Mouse (Mus musculus) left cerebral cortex, adult 11 months (tissue): ENCODE results near the gene Gm8947.
"Not testable (repeated sequence)": the region's sequence is repeated elsewhere in the genome, so short reads cannot be mapped to it uniquely, and the experiment has no call there.

Source experiments
- DNase-seq: peaks from one replicate; pipeline ENCODE4 v3.0.0; 2022; ENCODE audit warnings: low spot score

The Gm8947 gene

GRCm38 (mm10) chr1:151192075-151192474, at the start of gene Gm8947:
TSS of gene Gm8947 (plus strand) at chr1:151192376.
- not testable (repeated sequence) for DNase-seq

GRCm38 (mm10) chr1:151144471-151145146, 47.6 kb upstream of the Gm8947 start:
- no peak for DNase-seq

GRCm38 (mm10) chr1:151147801-151148200, 44.4 kb upstream of the Gm8947 start:
- DNase-seq, result no peak

- no peak for DNase-seq
These were observed 42.0 kb upstream of the Gm8947 start for GRCm38 (mm10) chr1:151150211-151150610.

GRCm38 (mm10) chr1:151151089-151151488, 41.1 kb upstream of the Gm8947 start:
- no peak for DNase-seq

GRCm38 (mm10) chr1:151153056-151153652, 39.0 kb upstream of the Gm8947 start:
- DNase-seq, result no peak

- not testable (repeated sequence) for DNase-seq
These were observed 38.0 kb upstream of the Gm8947 start for GRCm38 (mm10) chr1:151154131-151154530.

GRCm38 (mm10) chr1:151156129-151156528, 36.0 kb upstream of the Gm8947 start:
- DNase-seq, result no peak

- no peak for DNase-seq
These were observed 35.2 kb upstream of the Gm8947 start for GRCm38 (mm10) chr1:151156777-151157632.

- no peak for DNase-seq
These were observed 34.0 kb upstream of the Gm8947 start for GRCm38 (mm10) chr1:151157963-151158856.

- no peak for DNase-seq
These were observed 33.2 kb upstream of the Gm8947 start for GRCm38 (mm10) chr1:151158857-151159510.

GRCm38 (mm10) chr1:151166031-151166430, 26.1 kb upstream of the Gm8947 start:
- DNase-seq, result no peak

GRCm38 (mm10) chr1:151167297-151168047, 24.7 kb upstream of the Gm8947 start:
- no peak for DNase-seq

- DNase-seq, result no peak
These were observed 23.5 kb upstream of the Gm8947 start for GRCm38 (mm10) chr1:151168637-151169036.

- no peak for DNase-seq
These were observed 20.4 kb upstream of the Gm8947 start for GRCm38 (mm10) chr1:151171572-151172461.

- DNase-seq, result no peak
These were observed 14.9 kb upstream of the Gm8947 start for GRCm38 (mm10) chr1:151177030-151177936.

- DNase-seq, result no peak
These were observed 14.3 kb upstream of the Gm8947 start for GRCm38 (mm10) chr1:151177937-151178271.

GRCm38 (mm10) chr1:151178505-151179083, 13.6 kb upstream of the Gm8947 start:
- DNase-seq, result no peak
